Mouse (Mus musculus): ENCODE data around the gene Ccdc89. TPM values are rescaled to one million over a fixed set of nuclear protein-coding genes. Genes with fewer than 3 reads are reported as not detected.

The Ccdc89 gene
- total RNA-seq, 2 experiments from 2014 or later: 0.56 to 0.78 TPM

DNA sequence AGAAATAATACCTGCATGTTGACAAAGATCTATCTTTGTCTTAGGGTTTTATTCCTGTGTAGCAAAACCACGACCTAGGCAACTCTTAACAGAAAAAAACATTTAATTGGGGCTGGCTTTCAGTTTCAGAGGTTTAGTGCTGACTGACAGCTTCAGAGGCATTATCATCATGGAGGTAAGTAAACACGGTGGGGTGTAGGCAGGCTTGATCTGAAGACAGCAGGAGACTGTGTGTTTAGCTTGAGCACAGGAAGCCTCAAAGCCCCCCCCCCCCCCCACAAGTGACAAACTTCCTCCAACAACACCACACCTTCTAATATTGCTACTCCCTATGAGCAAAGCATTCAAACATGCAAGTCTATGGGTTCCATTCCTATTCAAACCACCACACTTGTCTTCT lies 47.1 kb downstream of the Ccdc89 start:
- DNase-seq (ENCODE audit: low spot score in 2 of 2): no peak

DNA sequence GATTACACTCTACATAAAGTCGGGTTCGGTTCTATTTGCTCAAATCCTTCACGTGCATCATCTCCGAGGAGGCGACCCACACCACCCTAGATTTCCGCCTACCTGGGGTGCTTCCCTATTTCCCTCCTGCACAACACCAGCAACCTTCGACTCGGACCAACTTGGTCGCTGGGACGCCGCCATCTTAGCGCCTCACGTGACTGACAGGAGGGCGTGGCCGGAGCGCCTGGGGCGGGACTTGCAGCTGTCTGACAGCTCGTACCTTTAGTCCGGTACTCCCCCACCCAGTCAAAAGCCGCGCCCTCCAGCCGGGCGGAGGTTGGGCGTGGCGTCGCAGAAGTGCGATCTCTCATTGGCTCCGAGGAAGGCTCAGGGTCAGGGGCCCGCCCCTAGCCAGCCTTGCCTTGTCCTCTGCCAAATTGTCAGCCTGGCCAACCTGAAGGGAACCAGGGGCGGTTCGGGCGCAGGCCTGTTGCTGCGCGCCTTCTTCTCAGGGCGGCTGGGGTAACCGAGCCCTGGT lies 49.5 kb downstream of the Ccdc89 start, which contains the start of gene Tmem126b:
Gene Tmem126b (minus strand): TSS at position 209 of the 520 bp plus-strand sequence.
- peak; percentile 97 to 98 for DNase-seq (ENCODE audit: low spot score in 2 of 2)

DNA sequence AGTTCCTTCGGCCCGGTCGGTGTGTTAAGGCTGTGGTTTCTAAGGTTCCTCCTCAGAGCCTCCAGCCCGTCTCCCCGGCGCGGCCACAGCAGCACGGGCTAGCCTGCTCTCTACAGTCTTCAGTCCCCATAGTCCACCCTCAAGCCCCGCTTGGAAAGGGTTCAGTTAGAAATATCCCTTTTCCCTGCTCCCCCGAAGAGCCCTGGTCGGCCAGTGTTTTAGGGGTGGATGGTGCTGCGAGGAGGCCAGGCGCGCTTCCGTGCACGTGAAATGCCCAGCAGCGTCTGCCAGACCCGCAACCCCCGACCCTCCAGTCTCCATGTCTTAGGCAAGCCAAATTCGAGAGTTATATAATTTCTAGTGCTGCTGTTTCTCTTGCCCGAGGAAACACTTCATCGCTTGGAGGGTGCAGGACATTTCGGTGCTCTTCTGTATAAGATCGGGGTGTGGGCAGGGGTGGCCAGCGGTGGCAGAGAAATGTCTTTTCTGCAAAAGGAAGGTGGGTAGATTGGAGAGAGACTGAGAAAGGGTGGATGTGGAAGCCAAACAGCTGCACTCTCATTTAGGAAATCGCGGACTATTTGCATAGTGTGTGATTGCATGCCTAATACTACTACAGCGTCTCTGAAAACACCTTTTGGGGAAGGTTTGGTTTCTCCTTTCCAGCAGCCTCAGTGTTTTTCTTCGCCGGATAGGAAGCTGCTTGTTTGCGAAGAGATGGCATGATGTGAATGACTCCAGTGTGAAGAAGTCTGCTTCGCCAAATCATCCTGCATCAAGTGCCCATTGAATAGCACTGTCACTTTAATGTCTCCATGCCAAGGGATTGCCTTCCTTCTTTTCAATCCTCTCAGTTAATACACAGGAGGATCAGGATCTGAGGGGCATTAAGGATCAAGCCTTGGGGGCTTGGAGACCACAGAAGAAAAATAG lies 50.2 kb downstream of the Ccdc89 start, which contains the start of gene Dlg2:
Gene Dlg2 (plus strand): TSS at position 360 of the 933 bp plus-strand sequence.
- DNase-seq (ENCODE audit: low spot score in 2 of 2): peak in 1 of 2 experiments; percentile 41

Other genes starting within 250 kb of the Ccdc89 start
- not detected for gene Ccdc83, start 160.8 kb upstream of the Ccdc89 start, total RNA-seq (2021)
- 10 to 100 TPM; 26.9 to 32.3 TPM for gene Sytl2, start 124.3 kb upstream of the Ccdc89 start, total RNA-seq (2021)
- gene Crebzf, start 16.2 kb downstream of the Ccdc89 start, total RNA-seq (2021): 10 to 100 TPM; 75.2 to 88.0 TPM
- 10 to 100 TPM; 43.0 to 47.0 TPM for gene Tmem126a, start 30.7 kb downstream of the Ccdc89 start, total RNA-seq (2021)
- 10 to 100 TPM; 19.4 TPM for gene Tmem126b, start 49.4 kb downstream of the Ccdc89 start, total RNA-seq (2021)
- gene Dlg2, start 50.1 kb downstream of the Ccdc89 start, total RNA-seq (2021): 100 to 1,000 TPM; 264 to 268 TPM

Data from layer of hippocampus, postnatal 10 days (tissue).